Mouse (Mus musculus) ES-E14 (cell line): ENCODE results near the gene Ncam1.

Experiments used
- CHD2 ChIP-seq: IDR thresholded peaks from 2 replicates; pipeline ENCODE4 v1.6.1; 2014; ENCODE audit warnings: mild to moderate bottlenecking, low read depth, low read length, inconsistent platforms
- HCFC1 ChIP-seq: IDR thresholded peaks from 2 replicates; pipeline ENCODE4 v1.6.1; 2012; ENCODE audit warnings: low read length, inconsistent platforms, borderline replicate concordance; ENCODE audit not compliant: insufficient read depth
- MAFK ChIP-seq: IDR thresholded peaks from 2 replicates; pipeline ENCODE4 v1.6.1; 2014; ENCODE audit warnings: mild to moderate bottlenecking, low read depth, low read length, inconsistent platforms; ENCODE audit not compliant: insufficient read depth
- ZC3H11A ChIP-seq: IDR thresholded peaks from 2 replicates; pipeline ENCODE4 v1.6.1; 2012; ENCODE audit warnings: low read depth, mild to moderate bottlenecking, inconsistent platforms, low read length, borderline replicate concordance
- ZNF384 ChIP-seq: IDR thresholded peaks from 2 replicates; pipeline ENCODE4 v1.6.1; 2012; ENCODE audit warnings: low read depth, low read length, inconsistent platforms

GRCm38 (mm10) chr9:49653478-49654245 lies 145.1 kb downstream of the Ncam1 start:
- no peak for TF ChIP-seq CHD2
- TF ChIP-seq ZC3H11A: no peak
- TF ChIP-seq ZNF384: 0 out of 2 replicates have a peak, but pooled peaks have one; percentile 25
- TF ChIP-seq HCFC1: no peak
- no peak for TF ChIP-seq MAFK
